Mouse (Mus musculus) inflammation-experienced regulatory T-cells, adult 6 months (primary cell): ENCODE data around the gene Flii. TPM values are rescaled to one million over a fixed set of nuclear protein-coding genes. Genes with fewer than 3 reads are reported as not detected.
A peak's percentile ranks its signal among the peaks of the same experiment; 100 is the strongest.

Experiments used
- ATAC-seq: one replicate; pipeline ENCODE4 v1.8.0; 2017
- polyA plus RNA-seq, 3 experiments: library from polyadenylated mRNA; unstranded; fragments of 100-300 nt; shearing (Covaris generic); gene quantifications; one replicate each; pipeline ENCODE4 v1.2.1; 2017

The Flii gene
- 10 to 100 TPM; 77.5 to 90.2 (median 77.9) TPM for polyA plus RNA-seq

GRCm38 (mm10) chr11:60726601-60727391 lies at the start of gene Flii:
Gene Flii, minus strand, starts transcription at chr11:60727263.
- ATAC-seq: peak; percentile 52

- no peak for ATAC-seq
Measured at GRCm38 (mm10) chr11:60776107-60776828, 49.2 kb upstream of the Flii start.

- ATAC-seq: no peak
Measured at GRCm38 (mm10) chr11:60775578-60775977, 48.5 kb upstream of the Flii start.

- ATAC-seq: no peak
Measured at GRCm38 (mm10) chr11:60774841-60775240, 47.8 kb upstream of the Flii start.

- no peak for ATAC-seq
Measured at GRCm38 (mm10) chr11:60774158-60774689, 47.2 kb upstream of the Flii start.

- no peak for ATAC-seq
Measured at GRCm38 (mm10) chr11:60772161-60772560, 45.1 kb upstream of the Flii start.

GRCm38 (mm10) chr11:60770776-60771175 lies 43.7 kb upstream of the Flii start:
- ATAC-seq: no peak

GRCm38 (mm10) chr11:60769322-60769721 lies 42.3 kb upstream of the Flii start:
- ATAC-seq: no peak

- no peak for ATAC-seq
Measured at GRCm38 (mm10) chr11:60766969-60767368, 39.9 kb upstream of the Flii start.

GRCm38 (mm10) chr11:60761681-60762080 lies 34.6 kb upstream of the Flii start:
- no peak for ATAC-seq

GRCm38 (mm10) chr11:60755570-60755969 lies 28.5 kb upstream of the Flii start:
- no peak for ATAC-seq

- no peak for ATAC-seq
Measured at GRCm38 (mm10) chr11:60740321-60740720, 13.3 kb upstream of the Flii start.

- no peak for ATAC-seq
Measured at GRCm38 (mm10) chr11:60737450-60737849, 10.4 kb upstream of the Flii start.

GRCm38 (mm10) chr11:60736491-60736890 lies 9.4 kb upstream of the Flii start:
- ATAC-seq: no peak

- ATAC-seq: no peak
Measured at GRCm38 (mm10) chr11:60735191-60735590, 8.1 kb upstream of the Flii start.

- no peak for ATAC-seq
Measured at GRCm38 (mm10) chr11:60734206-60734605, 7.1 kb upstream of the Flii start.

- ATAC-seq: no peak
Measured at GRCm38 (mm10) chr11:60731251-60731650, 4.2 kb upstream of the Flii start.

GRCm38 (mm10) chr11:60730169-60730568 lies 3.1 kb upstream of the Flii start:
- no peak for ATAC-seq

- no peak for ATAC-seq
Measured at GRCm38 (mm10) chr11:60729217-60729641, 2.2 kb upstream of the Flii start.

- peak; percentile 96 for ATAC-seq
Measured at GRCm38 (mm10) chr11:60728260-60728761, 1.2 kb upstream of the Flii start, which contains the start of gene Mief2. Gene Mief2, plus strand, starts transcription at chr11:60728398.

- peak; percentile 3 for ATAC-seq
Measured at GRCm38 (mm10) chr11:60727392-60728140, 503 bp upstream of the Flii start.

- no peak for ATAC-seq
Measured at GRCm38 (mm10) chr11:60719263-60719662, 7.8 kb downstream of the Flii start.

GRCm38 (mm10) chr11:60715833-60716232 lies 11.2 kb downstream of the Flii start:
- no peak for ATAC-seq
